Mouse (Mus musculus) ovary, postnatal 36 days (tissue): ENCODE measurements around the gene Olfr297.

Experiments used
- DNase-seq: peaks from one replicate; pipeline ENCODE4 v3.0.0; 2022; ENCODE audit warnings: low spot score, mixed read lengths

The Olfr297 gene

GRCm38 (mm10) chr7:86519668-86520067 lies at the start of gene Olfr297:
Olfr297 (plus strand) TSS chr7:86519968.
- no peak for DNase-seq

- no peak for DNase-seq
Observed at GRCm38 (mm10) chr7:86492384-86492783, 27.4 kb upstream of the Olfr297 start, which contains the start of gene Olfr298. Olfr298 (minus strand) TSS chr7:86492484.
